Mouse (Mus musculus) G1E-ER4 (cell line): Measurements from ENCODE around the gene Miga1. TPM values are rescaled to one million over a fixed set of nuclear protein-coding genes. Genes with fewer than 3 reads are reported as not detected.

Source experiments
- GATA1 ChIP-seq: IDR thresholded peaks from one replicate; pipeline ENCODE4 v1.8.0; 2012; ENCODE audit warnings: low read length, inconsistent platforms
- polyA plus RNA-seq: library from polyadenylated mRNA; stranded (reverse); fragments of >175 nt; gene quantifications from 2 replicates; pipeline ENCODE4 v1.2.3, GENCODE M21; 2012

Gene Miga1
- polyA plus RNA-seq, 1 experiment = 40.2 TPM

DNA sequence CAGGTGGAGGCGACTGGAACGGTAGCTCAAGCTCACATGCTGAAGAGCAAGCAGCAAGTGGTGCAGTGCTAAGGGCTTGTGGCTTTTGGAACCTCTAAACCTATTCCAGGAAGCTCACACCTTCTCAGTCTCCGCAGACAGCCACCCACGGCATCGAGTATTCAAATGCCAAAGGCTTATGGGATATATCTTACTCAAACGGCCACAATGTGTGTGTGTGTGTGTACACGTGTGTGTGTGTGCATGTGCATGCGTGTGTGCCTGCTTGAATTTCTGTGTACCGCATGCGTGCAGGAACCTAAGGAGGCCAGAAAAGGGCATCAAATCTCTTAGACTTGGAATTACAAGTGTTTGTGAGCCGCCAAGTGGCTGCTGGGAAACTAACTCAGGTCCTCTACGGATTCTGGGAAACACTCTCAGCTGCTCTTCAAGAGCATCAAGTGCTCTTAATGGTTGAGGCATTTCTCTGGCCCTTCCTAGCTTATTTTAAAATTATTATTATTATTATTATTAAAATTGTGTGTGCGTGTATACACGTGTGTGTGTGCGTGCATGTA is 2.8 kb upstream of the Miga1 start:
- no peak for TF ChIP-seq GATA1

DNA sequence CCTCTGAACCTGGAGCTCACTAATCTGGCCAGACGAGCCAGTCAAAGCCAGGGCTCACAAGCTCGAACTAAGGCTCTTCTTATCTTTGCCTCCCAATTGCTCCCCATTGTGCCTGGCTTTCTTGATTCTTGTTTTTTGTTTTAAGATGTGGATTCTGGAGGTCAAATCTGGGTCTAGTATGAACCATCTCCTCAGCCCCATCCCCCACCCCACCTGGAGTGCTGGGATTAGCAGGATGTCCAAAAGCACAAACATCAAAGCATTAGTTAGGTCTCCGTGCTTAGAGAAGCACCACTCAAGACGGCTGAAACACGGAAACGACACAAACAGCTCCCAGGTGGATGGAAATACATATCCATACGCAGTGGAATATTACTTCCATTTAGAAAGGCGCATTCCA is 4.1 kb downstream of the Miga1 start:
- no peak for TF ChIP-seq GATA1

DNA sequence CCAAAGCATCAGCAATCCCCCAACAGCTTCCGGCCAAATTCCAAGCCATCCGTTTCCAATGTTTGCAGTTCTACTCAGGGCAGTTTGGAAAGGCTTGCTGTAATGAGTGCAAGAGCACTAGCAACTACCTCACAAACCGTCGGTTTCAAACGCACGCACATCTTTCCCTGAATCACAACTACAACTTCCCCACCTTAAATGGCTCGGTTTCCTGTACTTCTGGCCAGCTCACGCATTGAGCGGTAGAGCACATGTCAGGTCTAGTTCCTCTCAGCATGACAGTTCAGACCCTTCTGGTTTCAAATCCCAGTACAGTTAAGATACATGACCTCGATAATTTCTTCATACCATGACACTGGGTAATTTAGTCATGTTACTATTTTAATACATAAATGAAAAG is 6.6 kb downstream of the Miga1 start:
- no peak for TF ChIP-seq GATA1

DNA sequence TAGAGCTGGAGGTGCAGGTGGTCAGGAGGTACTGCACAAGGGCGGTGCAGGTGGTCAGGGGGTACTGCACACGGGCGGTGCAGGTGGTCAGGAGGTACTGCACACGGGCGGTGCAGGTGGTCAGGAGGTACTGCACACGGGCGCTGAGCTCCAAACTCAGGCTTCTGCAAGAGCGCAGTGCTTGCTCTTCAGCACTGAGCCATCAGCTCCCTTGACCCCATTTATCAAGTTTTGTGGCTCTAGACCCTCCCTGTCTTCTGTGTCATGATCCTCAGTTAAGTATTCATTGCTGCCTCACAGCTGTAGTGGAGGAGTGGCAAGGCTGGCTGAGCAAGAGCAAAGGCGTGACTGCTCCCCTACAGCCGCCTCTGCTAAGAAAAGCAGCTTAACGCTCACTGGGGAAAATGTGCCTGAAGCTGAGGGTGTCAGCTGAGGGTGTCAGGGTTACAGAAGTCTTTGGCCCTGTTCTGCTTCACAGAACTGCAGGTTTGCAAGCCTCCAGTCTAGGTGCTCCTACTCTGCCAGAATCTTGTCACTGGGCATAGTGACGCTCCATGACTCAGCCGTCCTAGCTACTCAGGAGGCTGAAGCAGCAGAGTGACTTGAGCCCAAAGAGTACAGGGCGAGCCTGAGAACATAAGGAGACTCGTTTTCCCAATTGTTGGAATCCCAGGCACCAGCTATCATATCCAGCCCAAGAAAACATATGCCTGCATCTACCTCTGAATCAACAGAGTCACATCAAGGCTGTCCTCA is 7.5 kb downstream of the Miga1 start:
- no peak for TF ChIP-seq GATA1

DNA sequence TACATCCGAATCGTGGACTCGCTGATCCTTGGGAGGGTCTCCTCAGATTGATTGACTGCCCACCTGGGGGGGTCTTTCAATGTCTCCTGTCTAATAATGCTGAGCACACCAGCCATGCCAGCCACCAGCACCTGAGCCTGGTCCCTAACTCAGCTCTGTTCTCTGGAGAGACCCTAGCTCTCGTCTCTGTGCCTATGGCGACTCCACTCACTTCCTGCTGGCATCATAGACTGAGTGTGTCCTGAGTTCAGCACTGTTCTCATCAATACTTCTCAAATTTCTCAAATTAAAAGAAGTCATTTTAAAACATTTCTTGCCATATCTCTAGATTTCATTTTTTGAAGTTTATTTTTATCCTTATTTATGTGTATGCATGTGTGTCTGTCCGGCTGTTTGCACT is 8.1 kb downstream of the Miga1 start:
- no peak for TF ChIP-seq GATA1

DNA sequence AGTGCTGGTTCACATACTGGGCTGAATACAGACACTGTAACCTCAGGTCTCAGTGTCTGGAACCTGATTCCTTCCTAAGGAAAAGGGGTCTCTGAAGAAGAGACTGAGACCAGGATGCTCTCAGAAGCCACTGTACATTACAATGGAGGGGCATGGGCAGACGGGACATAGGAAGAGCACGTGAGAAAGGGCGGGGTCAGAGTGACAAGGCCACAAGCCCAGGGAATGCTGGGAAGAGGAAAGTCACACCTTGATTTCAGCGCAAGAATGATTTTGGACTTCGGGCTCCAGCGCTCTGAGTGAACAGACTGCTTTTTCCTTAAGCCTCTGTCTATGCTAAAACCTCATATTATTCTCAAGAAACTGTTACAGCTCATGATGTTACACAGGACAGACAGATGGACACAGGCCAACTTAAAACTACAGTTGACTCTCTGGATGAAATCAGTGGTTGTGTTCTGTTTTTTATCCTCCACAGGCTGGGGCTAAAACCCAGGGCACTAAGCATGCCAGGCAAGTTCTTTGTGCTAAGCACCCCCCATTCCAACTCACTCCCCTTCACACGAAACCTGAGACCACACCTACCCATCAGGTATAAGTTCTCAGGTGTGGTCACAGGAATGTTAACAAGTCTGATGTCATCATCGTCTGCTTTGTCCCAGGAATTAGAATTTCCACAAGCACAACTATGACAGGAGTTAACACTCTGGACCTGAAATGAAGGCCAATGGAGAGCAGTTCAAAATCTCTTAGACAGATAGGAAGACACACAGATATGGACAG is 18.3 kb downstream of the Miga1 start:
- TF ChIP-seq GATA1 = no peak

DNA sequence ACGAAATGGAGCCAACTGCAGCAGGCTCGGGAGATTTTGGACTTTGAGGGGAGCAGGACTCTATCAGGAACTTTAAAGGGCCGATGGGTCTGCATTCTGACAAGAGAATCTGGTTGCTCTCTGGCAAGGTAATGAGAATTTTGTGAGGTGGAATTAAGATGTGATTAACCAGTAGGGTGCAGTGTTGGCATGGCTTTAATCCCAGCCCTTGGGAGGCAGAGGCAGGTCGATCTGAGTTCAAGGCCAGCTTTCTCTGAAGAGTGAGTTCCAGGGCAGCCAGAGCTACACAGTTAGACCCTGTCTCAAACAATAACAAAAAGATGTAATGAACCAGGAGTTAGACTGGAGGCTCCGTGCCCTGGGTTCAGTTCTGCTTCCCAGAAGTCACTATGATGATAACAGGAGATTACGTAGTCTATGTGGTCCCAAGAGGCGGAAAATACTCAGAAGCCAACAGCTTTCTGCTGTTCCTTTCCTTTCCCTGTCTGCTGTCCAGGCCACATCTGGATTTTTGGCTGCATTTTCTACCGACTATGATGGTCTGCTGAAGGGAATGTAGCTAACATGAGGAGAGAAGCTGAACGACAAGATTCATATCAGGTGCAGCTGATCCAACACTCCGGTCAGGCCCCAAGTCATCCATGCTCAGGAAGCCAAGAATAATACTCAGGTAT is 19.1 kb downstream of the Miga1 start:
- no peak for TF ChIP-seq GATA1

DNA sequence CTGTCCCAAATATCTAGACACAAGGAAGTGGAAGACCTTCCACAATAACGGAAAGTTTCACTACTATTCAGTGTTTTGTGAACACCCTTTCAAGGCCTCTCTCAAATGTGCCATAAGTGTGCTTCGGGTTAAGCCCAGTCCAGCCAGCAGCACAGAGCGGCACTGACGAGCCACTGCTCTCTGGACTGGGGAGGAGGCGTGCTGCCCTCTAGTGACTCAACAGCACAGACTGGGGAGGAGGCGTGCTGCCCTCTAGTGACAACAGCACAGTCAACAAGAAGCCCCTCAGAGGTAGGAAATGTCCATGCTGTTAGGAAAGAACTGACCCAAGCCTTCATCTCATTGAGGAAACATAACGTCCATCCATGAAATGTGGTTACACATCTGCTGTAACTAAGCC is 24.6 kb downstream of the Miga1 start:
- no peak for TF ChIP-seq GATA1

DNA sequence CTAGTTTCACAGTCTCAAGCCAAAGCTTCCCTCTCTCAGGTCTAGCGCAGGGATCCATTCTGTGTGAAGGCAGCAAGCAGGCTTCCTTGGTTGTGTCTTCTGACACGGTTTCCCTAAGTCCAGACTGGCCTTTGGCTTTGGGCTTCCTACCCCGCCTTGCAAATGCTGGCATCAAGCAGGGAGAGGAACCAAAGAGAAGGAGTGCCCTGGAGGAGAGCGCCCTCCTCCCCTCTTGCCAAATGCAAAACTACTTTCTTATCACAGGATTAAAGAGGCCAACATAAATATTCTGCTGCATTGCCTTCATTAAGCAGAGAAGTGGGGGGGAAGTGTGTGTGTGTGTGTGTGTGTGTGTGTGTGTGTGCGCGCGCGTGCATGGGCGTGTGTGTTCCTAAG is 31.0 kb downstream of the Miga1 start:
- TF ChIP-seq GATA1 = no peak

DNA sequence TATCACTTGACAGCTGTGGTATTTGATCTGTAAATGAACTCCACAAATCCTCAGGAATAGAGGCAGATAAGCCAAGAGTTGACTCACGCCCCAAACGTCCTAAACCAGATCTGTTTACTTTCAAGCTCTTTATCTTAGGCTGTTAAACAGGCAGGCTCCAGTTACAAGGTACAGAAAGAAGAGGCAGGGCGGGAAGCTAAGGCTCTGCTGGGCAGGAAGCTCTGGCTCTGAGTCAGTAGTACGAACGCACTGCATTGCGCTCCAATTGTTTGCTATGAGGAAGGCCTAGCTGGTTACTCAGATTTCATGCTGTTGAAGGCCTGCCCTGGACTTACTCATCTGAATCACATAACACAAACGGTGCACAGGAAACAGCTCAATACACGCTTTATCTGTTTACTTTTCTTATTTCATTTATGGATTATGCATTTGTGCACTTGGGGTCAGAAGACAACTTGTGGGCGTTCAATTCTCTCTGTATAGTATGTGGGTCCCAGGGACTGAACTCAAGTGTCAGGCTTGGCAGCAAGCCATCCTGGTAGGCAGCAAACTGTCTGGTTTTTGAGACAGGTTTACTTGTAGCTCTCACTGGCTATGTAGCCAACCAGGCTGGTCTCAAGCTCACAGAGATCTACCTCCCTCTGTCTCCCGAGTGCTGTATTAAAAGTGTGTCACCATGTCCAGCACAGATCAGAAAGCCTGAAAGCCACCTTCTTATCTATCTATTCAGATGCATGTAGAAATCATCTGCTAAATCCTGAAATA is 31.5 kb downstream of the Miga1 start:
- no peak for TF ChIP-seq GATA1

DNA sequence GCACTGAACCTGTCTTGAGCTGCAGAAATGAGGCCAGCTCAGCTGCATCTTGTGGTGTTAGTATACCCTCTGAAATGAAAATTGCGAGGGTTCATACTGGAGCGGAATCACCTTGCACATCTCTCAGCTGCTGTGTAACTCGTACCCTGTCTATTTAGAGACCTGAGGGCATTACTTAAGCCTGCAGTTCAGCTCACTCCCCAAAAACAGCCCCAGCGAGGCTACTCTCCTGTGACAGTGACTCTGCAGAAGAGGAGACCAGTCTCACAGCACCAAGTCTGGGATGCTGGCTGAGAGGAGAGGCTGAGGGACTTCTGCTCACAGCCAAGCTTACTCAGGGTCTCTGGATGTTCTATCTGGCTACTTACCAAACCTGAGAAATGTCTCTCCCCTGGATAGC is 34.2 kb downstream of the Miga1 start:
- no peak for TF ChIP-seq GATA1

DNA sequence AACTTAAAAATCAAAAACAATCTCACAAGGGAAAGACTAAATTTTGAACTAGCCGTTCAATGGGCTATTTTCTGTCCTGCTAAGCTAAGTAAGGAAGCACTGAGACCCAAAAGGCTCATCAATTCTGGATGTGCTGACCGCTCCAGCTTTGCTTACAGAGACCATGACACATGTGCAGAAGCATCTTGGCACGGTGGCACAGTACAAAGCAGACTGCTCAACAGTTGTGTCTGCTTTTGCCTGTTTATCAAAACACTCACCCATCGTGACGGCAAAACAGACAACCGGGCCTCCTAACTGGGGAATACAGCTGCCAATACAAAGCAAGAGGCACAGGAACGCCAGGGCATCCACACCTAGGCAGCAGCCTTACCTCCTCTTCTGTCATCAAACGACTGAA is 35.1 kb downstream of the Miga1 start:
- TF ChIP-seq GATA1 = no peak

DNA sequence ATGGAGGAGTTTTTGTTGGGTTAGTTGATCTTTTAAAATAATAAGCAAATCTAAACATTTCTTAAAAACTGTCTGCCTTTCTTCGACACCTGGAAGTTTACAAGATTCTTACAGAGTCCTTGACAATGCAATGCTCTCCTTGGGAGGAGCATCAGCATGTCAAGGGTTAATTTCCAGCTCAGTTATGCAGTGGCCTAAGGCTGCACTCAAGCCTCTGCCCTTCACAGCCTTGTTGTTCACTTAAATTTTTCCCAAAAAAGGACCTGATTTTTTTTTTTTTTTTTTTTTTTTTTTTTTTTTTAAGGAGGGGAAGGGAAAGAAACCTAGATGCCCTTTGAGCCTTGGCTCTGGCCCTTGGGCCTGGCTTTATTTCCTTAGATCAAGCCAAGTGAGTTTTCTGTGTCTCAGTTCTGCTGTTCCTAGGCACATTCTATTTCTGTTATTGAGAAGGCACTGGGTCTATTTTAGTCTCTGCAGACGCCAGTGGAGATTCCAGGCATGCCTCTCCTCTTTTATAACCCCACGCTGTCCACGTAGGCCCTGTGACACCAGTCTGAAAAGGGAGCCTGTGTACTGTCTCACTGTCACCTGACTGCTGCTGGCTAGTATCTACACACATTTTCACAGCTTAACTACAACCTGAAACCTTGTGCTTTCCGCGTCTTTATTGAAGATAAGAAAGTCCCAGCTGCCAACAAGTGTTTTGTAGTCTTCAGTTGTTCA is 36.0 kb downstream of the Miga1 start:
- TF ChIP-seq GATA1 = no peak

DNA sequence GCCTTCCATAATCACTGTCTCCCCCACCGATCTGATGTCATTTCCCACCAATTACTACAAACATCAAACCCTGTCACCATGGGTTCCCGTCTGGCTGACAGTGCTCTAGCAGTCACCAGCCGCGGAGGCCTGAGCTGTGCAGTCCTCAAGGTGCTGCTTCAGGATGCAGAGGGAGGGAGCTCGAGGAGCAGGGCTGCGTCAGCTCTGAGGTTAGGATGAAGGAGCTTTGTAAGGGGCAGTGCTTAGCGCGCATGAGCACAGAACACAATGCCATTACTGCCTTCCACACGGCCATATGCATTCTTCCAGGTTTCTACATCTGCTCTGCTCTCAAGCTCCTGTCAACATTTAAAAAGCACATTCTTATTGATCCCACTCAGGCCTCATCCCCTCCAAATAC is 37.2 kb downstream of the Miga1 start:
- TF ChIP-seq GATA1 = no peak
